Mouse (Mus musculus) brain, embryonic 14.5 days (tissue): ENCODE measurements around the gene Gm5148. TPM values are rescaled to one million over a fixed set of nuclear protein-coding genes. Genes with fewer than 3 reads are reported as not detected.

ENCODE experiments used
- DNase-seq: peaks from one replicate; pipeline ENCODE4 v3.0.0-alpha.2; 2011; ENCODE audit warnings: low read depth
- CTCF ChIP-seq: fragments of 200-500 bp; IDR thresholded peaks from 2 replicates; pipeline ENCODE4 v1.5.1; 2012; ENCODE audit warnings: inconsistent platforms, mild to moderate bottlenecking, moderate library complexity, borderline replicate concordance; ENCODE audit not compliant: insufficient read depth, insufficient read length; ENCODE audit errors: extremely low read depth
- POLR2A ChIP-seq: fragments of 200-500 bp; IDR thresholded peaks from 2 replicates; pipeline ENCODE4 v1.6.1; 2012; ENCODE audit warnings: mild to moderate bottlenecking, inconsistent platforms, borderline replicate concordance; ENCODE audit not compliant: poor library complexity, insufficient read depth, insufficient read length, severe bottlenecking; ENCODE audit errors: extremely low read depth
- polyA plus RNA-seq: library from polyadenylated mRNA; depleted of rRNA; stranded (reverse); fragments of >200 nt; gene quantifications from 2 replicates; pipeline ENCODE4 v1.2.3, GENCODE M21; 2012

Gm5148 gene
- polyA plus RNA-seq, 1 experiment: 12.4 TPM

- no peak for DNase-seq
- TF ChIP-seq CTCF (no peak), POLR2A (no peak)
These were observed 28.9 kb upstream of the Gm5148 start for GRCm38 (mm10) chr3:37753148-37753547.

GRCm38 (mm10) chr3:37748002-37748733 is 23.9 kb upstream of the Gm5148 start:
- no peak for DNase-seq

DNA sequence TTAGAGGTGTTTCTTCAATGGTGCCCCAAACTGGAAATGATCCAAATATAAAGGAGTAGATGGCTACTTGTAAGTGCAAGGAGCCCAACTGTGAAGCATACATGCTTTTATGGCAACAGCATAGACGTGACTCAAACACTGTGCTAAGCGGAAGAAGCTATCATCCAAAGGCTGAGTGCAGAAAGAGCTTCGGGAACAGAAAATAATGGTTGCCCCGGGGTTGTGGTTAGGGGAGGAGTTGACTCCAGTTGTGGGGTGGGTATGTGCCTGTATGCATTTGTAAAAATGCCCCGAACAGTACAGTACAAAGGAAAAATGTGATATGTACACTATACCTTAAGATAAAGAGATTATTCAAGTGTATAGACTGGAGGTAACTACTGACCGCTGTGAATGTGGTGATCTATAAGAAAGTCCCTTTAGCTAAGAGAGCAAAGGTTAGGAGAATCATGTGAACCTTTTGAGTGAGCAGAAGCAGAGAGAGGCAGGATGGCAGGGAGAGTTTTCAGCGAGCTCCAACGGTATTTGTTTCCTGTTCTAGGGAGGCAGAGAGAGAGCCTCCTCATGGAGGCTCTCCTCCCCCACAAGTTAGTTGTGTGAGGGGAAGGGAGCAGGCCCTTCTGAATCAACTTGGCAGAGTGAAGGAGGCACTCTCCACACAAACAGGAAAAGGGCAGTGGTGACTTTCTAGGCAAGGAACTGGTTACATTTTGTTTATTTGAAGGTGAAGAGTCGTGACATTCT is 23.1 kb upstream of the Gm5148 start:
- no peak for TF ChIP-seq CTCF
- no peak for TF ChIP-seq POLR2A
- DNase-seq: no peak

More at GRCm38 (mm10) chr3:37748002-37748733, 23.9 kb upstream of the Gm5148 start:
- TF ChIP-seq CTCF (no peak), POLR2A (no peak)

DNA sequence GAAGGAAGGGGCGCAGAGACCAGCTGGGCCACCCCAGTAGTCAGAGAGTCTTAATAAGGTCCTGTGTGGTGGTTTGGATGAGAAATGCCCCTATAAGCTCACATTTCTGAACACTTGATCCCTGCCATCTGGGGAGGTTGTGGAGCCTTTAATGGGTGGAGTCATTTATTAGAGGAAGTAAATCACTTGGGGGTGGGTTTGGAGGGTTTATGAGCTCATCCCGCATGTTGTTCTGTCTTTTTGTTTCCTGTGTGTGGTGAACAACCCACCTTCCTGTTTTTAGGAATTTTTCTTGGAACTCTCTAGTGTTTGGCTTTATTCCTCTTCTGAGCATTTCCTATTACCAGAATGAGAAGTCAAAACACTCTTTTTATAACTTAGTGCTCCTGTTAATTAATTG is 19.8 kb upstream of the Gm5148 start:
- no peak for DNase-seq
- TF ChIP-seq CTCF (no peak), POLR2A (no peak)

GRCm38 (mm10) chr3:37739996-37740395 is 15.7 kb upstream of the Gm5148 start:
- no peak for DNase-seq
- TF ChIP-seq CTCF (no peak), POLR2A (no peak)

DNA sequence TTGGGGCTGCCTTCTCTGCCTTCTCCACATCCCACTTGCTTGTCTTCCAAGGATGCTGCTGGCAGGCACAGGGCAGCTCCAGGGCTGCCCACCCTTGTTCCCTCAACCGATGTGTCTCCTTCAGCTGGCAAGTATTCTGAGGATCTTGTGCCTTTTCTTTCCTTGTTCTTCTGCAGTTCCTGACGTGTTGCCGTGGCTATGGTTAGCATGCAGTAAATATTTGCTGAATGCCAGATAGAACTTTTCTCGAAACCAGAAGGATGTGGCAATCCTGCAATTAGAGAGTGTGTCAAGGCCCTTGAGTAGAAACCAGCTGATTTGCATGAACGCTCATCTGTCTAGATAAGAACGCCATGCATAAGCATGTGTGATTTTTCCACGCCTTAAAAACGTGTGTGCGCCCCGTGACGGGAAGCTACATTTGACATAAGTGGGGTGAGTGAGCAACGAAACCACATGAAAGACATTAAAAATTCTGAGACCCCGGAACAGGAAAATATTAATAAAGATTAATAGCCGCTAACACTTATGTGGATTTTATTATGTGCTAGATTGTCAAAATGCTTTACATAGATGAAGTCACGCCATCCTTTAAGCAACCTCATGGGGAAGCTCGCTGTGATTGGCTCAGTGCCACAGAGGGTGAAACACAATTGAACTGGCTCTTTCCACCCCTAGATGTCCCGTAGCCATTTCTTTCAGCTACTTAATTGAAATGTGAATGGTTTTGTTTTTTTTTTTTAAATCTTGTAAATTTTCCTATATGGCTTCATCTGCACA is 14.1 kb upstream of the Gm5148 start:
- TF ChIP-seq CTCF: no peak
- no peak for TF ChIP-seq POLR2A
- peak; percentile 48 for DNase-seq

- TF ChIP-seq CTCF (no peak), POLR2A (no peak)
- DNase-seq: peak; percentile 88
These were observed 13.1 kb upstream of the Gm5148 start for GRCm38 (mm10) chr3:37737407-37737806.

GRCm38 (mm10) chr3:37735166-37735565 is 10.9 kb upstream of the Gm5148 start:
- DNase-seq: no peak
- TF ChIP-seq POLR2A (no peak), CTCF (no peak)

GRCm38 (mm10) chr3:37729142-37729541 is 4.9 kb upstream of the Gm5148 start:
- TF ChIP-seq POLR2A: no peak
- TF ChIP-seq CTCF: no peak
- peak; percentile 84 for DNase-seq

DNA sequence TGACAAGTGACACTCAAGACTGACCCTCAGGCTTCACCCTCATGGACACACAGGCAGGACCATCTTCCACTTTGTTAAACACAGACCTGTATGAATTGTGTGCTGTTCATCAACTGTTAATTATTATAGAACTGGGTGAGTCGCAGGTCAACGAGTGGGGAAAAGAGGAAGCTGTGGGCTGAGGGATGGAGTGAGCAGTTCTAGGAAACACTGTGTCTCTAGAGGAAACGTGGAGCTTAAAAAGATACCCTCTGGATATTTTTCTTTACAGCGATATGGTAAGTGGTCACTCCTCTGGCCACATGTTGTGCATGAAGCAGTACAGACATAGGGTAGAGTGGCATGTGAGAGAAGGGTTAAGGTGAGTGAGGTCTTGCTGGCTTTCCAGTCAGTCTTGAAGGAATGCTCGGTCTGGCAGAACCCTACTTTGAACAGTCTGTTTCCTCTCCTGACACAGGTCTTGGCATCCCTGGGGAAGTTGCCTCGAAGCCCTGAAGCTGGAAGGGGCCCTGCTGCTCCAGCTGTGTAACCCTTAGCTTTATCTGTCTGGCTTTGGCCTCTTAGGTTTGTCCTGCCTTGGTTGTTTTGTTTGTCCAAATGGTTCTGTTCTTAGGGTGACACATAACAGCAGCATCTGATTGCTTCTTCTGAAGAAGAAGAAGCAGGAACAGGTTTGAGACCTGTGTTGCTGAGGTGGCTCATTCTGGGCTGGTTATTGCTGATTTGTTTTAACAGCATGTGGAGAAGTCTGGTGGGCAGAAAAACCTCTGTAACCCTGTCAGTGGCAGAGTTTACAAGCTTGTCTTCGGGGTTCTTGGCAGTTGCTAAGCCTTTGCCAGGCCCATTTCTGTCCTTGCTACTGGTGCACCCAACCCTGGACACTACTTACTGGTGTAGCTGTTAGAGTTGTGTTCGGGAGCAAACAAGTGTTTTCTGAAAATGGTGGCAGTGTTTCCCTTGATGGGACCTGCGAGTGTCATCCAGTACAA is 4.1 kb upstream of the Gm5148 start:
- TF ChIP-seq CTCF (no peak), POLR2A (no peak)
- no peak for DNase-seq
